Mouse (Mus musculus): ENCODE measurements at regions not wholly inside any gene's neighbourhood (a gene's known extent, or its start where the extent isn't known, plus 50 kb on each side); places are given as distances from the start of the nearest gene placed in this dataset.

GRCm38 (mm10) chr6:147329201-147329600 is 65.2 kb upstream of the Pthlh start:
- no peaks in the 10 kb centered on the region for H3K27me3 ChIP-seq (ENCODE audit: control insufficient read depth, insufficient read depth, low read depth, low read length)
- ATAC-seq, result no peak
- no peaks in the 10 kb centered on the region for H3K9me3 ChIP-seq (replicated peaks; ENCODE audit: control insufficient read depth, low read length, poor library complexity, severe bottlenecking)
- H3K27ac ChIP-seq (ENCODE audit: low read length), result no peak overlapping the region
- H3K9ac ChIP-seq (ENCODE audit: low read depth, low read length), result no peak overlapping the region
- H3K4me1 ChIP-seq (ENCODE audit: control insufficient read depth, insufficient read depth, low read length), result no peaks in the 10 kb centered on the region
- no peak overlapping the region for H3K4me2 ChIP-seq (ENCODE audit: low read length)
- H3K36me3 ChIP-seq (ENCODE audit: control insufficient read depth, insufficient read depth, low read length), result no peaks in the 10 kb centered on the region
- no peak overlapping the region for H3K4me3 ChIP-seq (ENCODE audit: low read depth, low read length)
- WGBS, result 68% methylated on average over 5 of the region's 5 CpGs

GRCm38 (mm10) chr6:147324336-147324735 is 60.4 kb upstream of the Pthlh start:
- Histone ChIP-seq H3K9me3 (replicated peaks; ENCODE audit: control insufficient read depth, low read length, poor library complexity, severe bottlenecking) (no peaks in the 10 kb centered on the region), H3K9ac (ENCODE audit: low read depth, low read length) (no peak overlapping the region), H3K36me3 (ENCODE audit: control insufficient read depth, insufficient read depth, low read length) (no peaks in the 10 kb centered on the region), H3K27ac (ENCODE audit: low read length) (no peak overlapping the region), H3K27me3 (ENCODE audit: control insufficient read depth, insufficient read depth, low read depth, low read length) (no peaks in the 10 kb centered on the region), H3K4me3 (ENCODE audit: low read depth, low read length) (no peak overlapping the region), H3K4me1 (ENCODE audit: control insufficient read depth, insufficient read depth, low read length) (no peaks in the 10 kb centered on the region), H3K4me2 (ENCODE audit: low read length) (no peak overlapping the region)
- 80% methylated on average over 2 of the region's 2 CpGs for WGBS
- ATAC-seq, result no peak

- 93% methylated on average over 2 of the region's 2 CpGs for WGBS
- H3K27ac ChIP-seq (ENCODE audit: low read length), result no peak overlapping the region
- no peak overlapping the region for H3K4me2 ChIP-seq (ENCODE audit: low read length)
- no peaks in the 10 kb centered on the region for H3K36me3 ChIP-seq (ENCODE audit: control insufficient read depth, insufficient read depth, low read length)
- H3K27me3 ChIP-seq (ENCODE audit: control insufficient read depth, insufficient read depth, low read depth, low read length), result no peaks in the 10 kb centered on the region
- no peak for ATAC-seq
- H3K4me3 ChIP-seq (ENCODE audit: low read depth, low read length), result no peak overlapping the region
- no peak overlapping the region for H3K9ac ChIP-seq (ENCODE audit: low read depth, low read length)
- H3K9me3 ChIP-seq (replicated peaks; ENCODE audit: control insufficient read depth, low read length, poor library complexity, severe bottlenecking), result no peaks in the 10 kb centered on the region
- H3K4me1 ChIP-seq (ENCODE audit: control insufficient read depth, insufficient read depth, low read length), result no peaks in the 10 kb centered on the region
These were observed 54.1 kb upstream of the Pthlh start for GRCm38 (mm10) chr6:147318106-147318505.

GRCm38 (mm10) chr6:147316702-147317468 is 52.9 kb upstream of the Pthlh start:
- no peak overlapping the region for H3K4me2 ChIP-seq (ENCODE audit: low read length)
- H3K27me3 ChIP-seq (ENCODE audit: control insufficient read depth, insufficient read depth, low read depth, low read length), result no peaks in the 10 kb centered on the region
- H3K9me3 ChIP-seq (replicated peaks; ENCODE audit: control insufficient read depth, low read length, poor library complexity, severe bottlenecking), result no peaks in the 10 kb centered on the region
- ATAC-seq, result no peak
- H3K4me1 ChIP-seq (ENCODE audit: control insufficient read depth, insufficient read depth, low read length), result no peaks in the 10 kb centered on the region
- no peaks in the 10 kb centered on the region for H3K36me3 ChIP-seq (ENCODE audit: control insufficient read depth, insufficient read depth, low read length)
- H3K27ac ChIP-seq (ENCODE audit: low read length), result no peak overlapping the region
- WGBS, result 88% methylated on average over 11 of the region's 11 CpGs
- no peak overlapping the region for H3K4me3 ChIP-seq (ENCODE audit: low read depth, low read length)
- H3K9ac ChIP-seq (ENCODE audit: low read depth, low read length), result no peak overlapping the region

- no peaks in the 10 kb centered on the region for H3K36me3 ChIP-seq (ENCODE audit: control insufficient read depth, insufficient read depth, low read length)
- WGBS, result 81% methylated on average over 3 of the region's 3 CpGs
These were observed 52.2 kb upstream of the Pthlh start for GRCm38 (mm10) chr6:147316140-147316539.

GRCm38 (mm10) chr6:147315207-147315606 is 51.2 kb upstream of the Pthlh start:
- no peaks in the 10 kb centered on the region for H3K27me3 ChIP-seq (ENCODE audit: control insufficient read depth, insufficient read depth, low read depth, low read length)
- no peaks in the 10 kb centered on the region for H3K9me3 ChIP-seq (replicated peaks; ENCODE audit: control insufficient read depth, low read length, poor library complexity, severe bottlenecking)
- no peak overlapping the region for H3K27ac ChIP-seq (ENCODE audit: low read length)
- H3K36me3 ChIP-seq (ENCODE audit: control insufficient read depth, insufficient read depth, low read length), result no peaks in the 10 kb centered on the region
- no peak overlapping the region for H3K9ac ChIP-seq (ENCODE audit: low read depth, low read length)
- no peak overlapping the region for H3K4me3 ChIP-seq (ENCODE audit: low read depth, low read length)
- H3K4me1 ChIP-seq (ENCODE audit: control insufficient read depth, insufficient read depth, low read length), result no peaks in the 10 kb centered on the region
- ATAC-seq, result no peak
- 89% methylated on average over 5 of the region's 5 CpGs for WGBS
- no peak overlapping the region for H3K4me2 ChIP-seq (ENCODE audit: low read length)

More at GRCm38 (mm10) chr6:147316140-147316539, 52.2 kb upstream of the Pthlh start:
- H3K9ac ChIP-seq (ENCODE audit: low read depth, low read length), result no peak overlapping the region
- H3K9me3 ChIP-seq (replicated peaks; ENCODE audit: control insufficient read depth, low read length, poor library complexity, severe bottlenecking), result no peaks in the 10 kb centered on the region
- H3K4me2 ChIP-seq (ENCODE audit: low read length), result no peak overlapping the region
- no peaks in the 10 kb centered on the region for H3K27me3 ChIP-seq (ENCODE audit: control insufficient read depth, insufficient read depth, low read depth, low read length)
- no peak for ATAC-seq
- no peak overlapping the region for H3K4me3 ChIP-seq (ENCODE audit: low read depth, low read length)
- no peaks in the 10 kb centered on the region for H3K4me1 ChIP-seq (ENCODE audit: control insufficient read depth, insufficient read depth, low read length)
- H3K27ac ChIP-seq (ENCODE audit: low read length), result no peak overlapping the region

Measured in midbrain, embryonic 16.5 days (tissue).